Mouse (Mus musculus) liver, embryonic 14.5 days (tissue): Measurements from ENCODE around the gene Polr3b.

ENCODE experiments used
- CTCF ChIP-seq: IDR thresholded peaks from 2 replicates; pipeline ENCODE4 v1.5.1; 2016; ENCODE audit warnings: antibody characterized with exemption, low read depth, control low read depth
- EP300 ChIP-seq: IDR thresholded peaks from 2 replicates; pipeline ENCODE4 v1.6.1; 2016; ENCODE audit warnings: antibody characterized with exemption, low read depth

GRCm38 (mm10) chr10:84707226-84707625 lies 85.1 kb downstream of the Polr3b start:
- TF ChIP-seq CTCF = no peak
- no peak for TF ChIP-seq EP300
